Mouse (Mus musculus): ENCODE measurements around the gene Nptxr. TPM values are rescaled to one million over a fixed set of nuclear protein-coding genes. Genes with fewer than 3 reads are reported as not detected.

The Nptxr gene
- polyA plus RNA-seq, 1 experiment, result 0.60 TPM

- H3K27ac ChIP-seq (ENCODE audit: control insufficient read depth, insufficient read depth, low read depth, low read length, poor library complexity), result no peak overlapping the region
- H3K4me1 ChIP-seq (ENCODE audit: control insufficient read depth, insufficient read depth, low read length), result no peaks in the 10 kb centered on the region
These were observed 33.8 kb downstream of the Nptxr start for GRCm38 (mm10) chr15:79770629-79771240.

GRCm38 (mm10) chr15:79768302-79768701, 36.3 kb downstream of the Nptxr start:
- H3K4me3 ChIP-seq (replicated peaks; ENCODE audit: control insufficient read depth, low read depth, low read length), result no peak overlapping the region
- TF ChIP-seq POLR2A (IDR thresholded peaks at IDR 0.05; ENCODE audit: borderline replicate concordance, control insufficient read depth, low read depth, low read length), result no peak
- no peak for TF ChIP-seq CTCF (IDR thresholded peaks at IDR 0.05; ENCODE audit: control insufficient read depth, insufficient read depth, low read length)
- WGBS, result 7% methylated on average over 6 of the region's 6 CpGs
- peak overlapping the region; percentile 12; the same call in 1 of the 2 replicates for H3K27ac ChIP-seq (ENCODE audit: control insufficient read depth, insufficient read depth, low read depth, low read length, poor library complexity)
- no peaks in the 10 kb centered on the region for H3K4me1 ChIP-seq (ENCODE audit: control insufficient read depth, insufficient read depth, low read length)

More at GRCm38 (mm10) chr15:79770629-79771240, 33.8 kb downstream of the Nptxr start:
- no peak for TF ChIP-seq POLR2A (IDR thresholded peaks at IDR 0.05; ENCODE audit: borderline replicate concordance, control insufficient read depth, low read depth, low read length)
- TF ChIP-seq CTCF (IDR thresholded peaks at IDR 0.05; ENCODE audit: control insufficient read depth, insufficient read depth, low read length), result no peak
- no peak overlapping the region for H3K4me3 ChIP-seq (replicated peaks; ENCODE audit: control insufficient read depth, low read depth, low read length)
- WGBS, result 76% methylated on average over 21 of the region's 21 CpGs

GRCm38 (mm10) chr15:79767327-79767961, 37.1 kb downstream of the Nptxr start:
- WGBS, result 63% methylated on average over 16 of the region's 16 CpGs
- Histone ChIP-seq H3K27ac (ENCODE audit: control insufficient read depth, insufficient read depth, low read depth, low read length, poor library complexity) (no peak overlapping the region), H3K4me3 (replicated peaks; ENCODE audit: control insufficient read depth, low read depth, low read length) (no peak overlapping the region), H3K4me1 (ENCODE audit: control insufficient read depth, insufficient read depth, low read length) (no peaks in the 10 kb centered on the region)
- no peak for TF ChIP-seq POLR2A (IDR thresholded peaks at IDR 0.05; ENCODE audit: borderline replicate concordance, control insufficient read depth, low read depth, low read length)
- TF ChIP-seq CTCF (IDR thresholded peaks at IDR 0.05; ENCODE audit: control insufficient read depth, insufficient read depth, low read length), result no peak

GRCm38 (mm10) chr15:79766586-79767071, 37.9 kb downstream of the Nptxr start:
- no peaks in the 10 kb centered on the region for H3K4me1 ChIP-seq (ENCODE audit: control insufficient read depth, insufficient read depth, low read length)
- 92% methylated on average over 10 of the region's 10 CpGs for WGBS
- TF ChIP-seq CTCF (IDR thresholded peaks at IDR 0.05; ENCODE audit: control insufficient read depth, insufficient read depth, low read length) (no peak), POLR2A (IDR thresholded peaks at IDR 0.05; ENCODE audit: borderline replicate concordance, control insufficient read depth, low read depth, low read length) (no peak)
- H3K27ac ChIP-seq (ENCODE audit: control insufficient read depth, insufficient read depth, low read depth, low read length, poor library complexity), result no peak overlapping the region
- no peak overlapping the region for H3K4me3 ChIP-seq (replicated peaks; ENCODE audit: control insufficient read depth, low read depth, low read length)

GRCm38 (mm10) chr15:79766168-79766567, 38.4 kb downstream of the Nptxr start:
- Histone ChIP-seq H3K4me1 (ENCODE audit: control insufficient read depth, insufficient read depth, low read length) (no peaks in the 10 kb centered on the region), H3K4me3 (replicated peaks; ENCODE audit: control insufficient read depth, low read depth, low read length) (no peak overlapping the region), H3K27ac (ENCODE audit: control insufficient read depth, insufficient read depth, low read depth, low read length, poor library complexity) (no peak overlapping the region)
- 76% methylated on average over 10 of the region's 10 CpGs for WGBS
- no peak for TF ChIP-seq CTCF (IDR thresholded peaks at IDR 0.05; ENCODE audit: control insufficient read depth, insufficient read depth, low read length)

- whole genome bisulfite sequencing, result 67% methylated on average over 2 of the region's 2 CpGs
- Histone ChIP-seq H3K27ac (ENCODE audit: control insufficient read depth, insufficient read depth, low read depth, low read length, poor library complexity) (no peak overlapping the region), H3K4me1 (ENCODE audit: control insufficient read depth, insufficient read depth, low read length) (no peaks in the 10 kb centered on the region; the same call in 1 of the 2 replicates), H3K4me3 (replicated peaks; ENCODE audit: control insufficient read depth, low read depth, low read length) (no peak overlapping the region)
- TF ChIP-seq CTCF (IDR thresholded peaks at IDR 0.05; ENCODE audit: control insufficient read depth, insufficient read depth, low read length), result no peak
- no peak for TF ChIP-seq POLR2A (IDR thresholded peaks at IDR 0.05; ENCODE audit: borderline replicate concordance, control insufficient read depth, low read depth, low read length)
These were observed 39.2 kb downstream of the Nptxr start for GRCm38 (mm10) chr15:79765361-79765760.

- TF ChIP-seq POLR2A (IDR thresholded peaks at IDR 0.05; ENCODE audit: borderline replicate concordance, control insufficient read depth, low read depth, low read length) (no peak), CTCF (IDR thresholded peaks at IDR 0.05; ENCODE audit: control insufficient read depth, insufficient read depth, low read length) (no peak)
- WGBS, result 78% methylated on average over 11 of the region's 11 CpGs
- H3K27ac ChIP-seq (ENCODE audit: control insufficient read depth, insufficient read depth, low read depth, low read length, poor library complexity), result no peak overlapping the region
- H3K4me1 ChIP-seq (ENCODE audit: control insufficient read depth, insufficient read depth, low read length), result no peaks in the 10 kb centered on the region; the same call in 1 of the 2 replicates
- no peak overlapping the region for H3K4me3 ChIP-seq (replicated peaks; ENCODE audit: control insufficient read depth, low read depth, low read length)
These were observed 39.9 kb downstream of the Nptxr start for GRCm38 (mm10) chr15:79764539-79765267.

- Histone ChIP-seq H3K4me3 (replicated peaks; ENCODE audit: control insufficient read depth, low read depth, low read length) (no peak overlapping the region), H3K27ac (ENCODE audit: control insufficient read depth, insufficient read depth, low read depth, low read length, poor library complexity) (no peak overlapping the region), H3K4me1 (ENCODE audit: control insufficient read depth, insufficient read depth, low read length) (no peaks in the 10 kb centered on the region; the same call in 1 of the 2 replicates)
- 81% methylated on average over 7 of the region's 7 CpGs for WGBS
- no peak for TF ChIP-seq CTCF (IDR thresholded peaks at IDR 0.05; ENCODE audit: control insufficient read depth, insufficient read depth, low read length)
- TF ChIP-seq POLR2A (IDR thresholded peaks at IDR 0.05; ENCODE audit: borderline replicate concordance, control insufficient read depth, low read depth, low read length), result no peak
These were observed 40.8 kb downstream of the Nptxr start for GRCm38 (mm10) chr15:79763601-79764246.

Measured in bone marrow, adult 2 months (tissue).